In genomic region chr19:59379995-59380394, GRCm38 (mm10) we compare ENCODE assay signal across 17 mouse cellular contexts. TPM values are rescaled to one million over a fixed set of nuclear protein-coding genes. Genes with fewer than 3 reads are reported as not detected.
DNase-seq lines count a peak whose midpoint lies in the region; ATAC-seq and TF ChIP-seq lines count a peak whose summit lies in the region.
"Had no signal": no experiment of that assay in that cellular context is flagged by ENCODE, and none has a peak within 500 bp of the region (broad histone marks: within the 10 kb centered on the region; RNA-seq: fewer than 3 reads in every experiment).

No protein-coding gene starts in this region.

- H3K79me2 ChIP-seq in heart, adult 2 months (replicated peaks; ENCODE audit: control insufficient read depth, insufficient read depth, low read length), result no peaks in the 10 kb centered on the region
- no peaks in the 10 kb centered on the region for H3K79me2 ChIP-seq in CH12.LX (replicated peaks; ENCODE audit: control insufficient read depth, extremely low read depth, insufficient read depth, poor library complexity, severe bottlenecking)

- WGBS in heart, adult 2 months, result 13% methylated on average over 1 of the region's 1 CpGs
- 22% methylated on average over 1 of the region's 1 CpGs for WGBS in heart, embryonic 11.5 days (ENCODE audit: insufficient replicate concordance)
- WGBS in liver, embryonic 14.5 days (ENCODE audit: insufficient replicate concordance), result 7% methylated on average over 1 of the region's 1 CpGs
- 9% methylated on average over 1 of the region's 1 CpGs for WGBS in liver, embryonic 12.5 days (ENCODE audit: insufficient replicate concordance)

- peak; percentile 39 for TF ChIP-seq RAD21 in CH12.LX (IDR thresholded peaks at IDR 0.05; ENCODE audit: low read depth, low read length)

- H3K9me3 ChIP-seq in heart, embryonic 11.5 days (replicated peaks; ENCODE audit: control insufficient read depth, low read length), result no peaks in the 10 kb centered on the region
- no peaks in the 10 kb centered on the region for H3K9me3 ChIP-seq in liver, embryonic 14.5 days (ENCODE audit: control insufficient read depth, low read length)
- H3K9me3 ChIP-seq in liver, embryonic 12.5 days (replicated peaks), result no peaks in the 10 kb centered on the region
- peaks cover 5% of the 10 kb centered on the region for H3K9me3 ChIP-seq in CH12.LX (replicated peaks; ENCODE audit: low read length)
- H3K9me3 ChIP-seq: hindbrain, embryonic 15.5 days; lung, embryonic 15.5 days had no signal

- no peak overlapping the region for H3K4me3 ChIP-seq in heart, adult 2 months
- no peak overlapping the region for H3K4me3 ChIP-seq in heart, embryonic 11.5 days (ENCODE audit: low read depth, low read length)
- H3K4me3 ChIP-seq in liver, embryonic 14.5 days (ENCODE audit: insufficient read depth in 1 of 2, low read depth in 2 of 2, low read length in 2 of 2), result no peak overlapping the region
- no peak overlapping the region for H3K4me3 ChIP-seq in liver, embryonic 12.5 days
- no peak overlapping the region for H3K4me3 ChIP-seq in CH12.LX (replicated peaks in 1 of 3; ENCODE audit: low read depth in 2 of 3, low read length in 2 of 3, poor library complexity in 1 of 3)
- H3K4me3 ChIP-seq: erythroblast, embryonic 14.5 days; hindbrain, embryonic 15.5 days; lung, embryonic 15.5 days; megakaryocyte, embryonic 14.5 days had no signal

- intact Hi-C loops in heart, adult 2 months (cut with DNase I), result no loop called here

- H3K27ac ChIP-seq in heart, adult 2 months, result no peak overlapping the region
- H3K27ac ChIP-seq in heart, embryonic 11.5 days (ENCODE audit: low read depth, low read length), result no peak overlapping the region
- H3K27ac ChIP-seq in liver, embryonic 14.5 days, result no peak overlapping the region
- no peak overlapping the region for H3K27ac ChIP-seq in liver, embryonic 12.5 days
- H3K27ac ChIP-seq in CH12.LX (ENCODE audit: insufficient read depth, low read depth), result no peak overlapping the region
- H3K27ac ChIP-seq: hindbrain, embryonic 15.5 days; lung, embryonic 15.5 days had no signal

- no peaks in the 10 kb centered on the region for H3K36me3 ChIP-seq in heart, adult 2 months (ENCODE audit: control insufficient read depth, insufficient read depth, low read length)
- H3K36me3 ChIP-seq in heart, embryonic 11.5 days (ENCODE audit: control insufficient read depth, insufficient read depth, low read length), result no peaks in the 10 kb centered on the region
- H3K36me3 ChIP-seq in liver, embryonic 14.5 days (replicated peaks; ENCODE audit: control insufficient read depth, insufficient read depth, low read depth), result no peaks in the 10 kb centered on the region
- no peaks in the 10 kb centered on the region for H3K36me3 ChIP-seq in liver, embryonic 12.5 days
- H3K36me3 ChIP-seq in CH12.LX (replicated peaks in 1 of 2; ENCODE audit: control insufficient read depth in 1 of 2, insufficient read depth in 1 of 2, low read length in 1 of 2), result no peaks in the 10 kb centered on the region
- H3K36me3 ChIP-seq: hindbrain, embryonic 15.5 days; lung, embryonic 15.5 days had no signal

- TF ChIP-seq EP300 in heart, adult 2 months (IDR thresholded peaks at IDR 0.05; ENCODE audit: insufficient read depth, low read depth, low read length), result no peak
- TF ChIP-seq EP300 in liver, embryonic 14.5 days (IDR thresholded peaks at IDR 0.05; ENCODE audit: low read depth), result no peak
- no peak for TF ChIP-seq EP300 in CH12.LX (IDR thresholded peaks at IDR 0.05; ENCODE audit: low read length)

- in situ Hi-C loops in CH12.LX (cut with MboI; ENCODE audit: low pct_ligation_motif_present, low pct_unique_long_range_greater_than_20kb, low sequenced_read_pairs), result no loop called here

- H3K4me2 ChIP-seq in heart, embryonic 11.5 days, result no peak overlapping the region
- no peak overlapping the region for H3K4me2 ChIP-seq in liver, embryonic 14.5 days (ENCODE audit: low read depth)
- no peak overlapping the region for H3K4me2 ChIP-seq in liver, embryonic 12.5 days
- no peak overlapping the region for H3K4me2 ChIP-seq in CH12.LX (ENCODE audit: insufficient read depth, low read depth, poor library complexity, severe bottlenecking)
- H3K4me2 ChIP-seq: hindbrain, embryonic 15.5 days; lung, embryonic 15.5 days had no signal

- no peak for ATAC-seq in heart, embryonic 11.5 days (replicated peaks; ENCODE audit: insufficient number of reproducible peaks, low FRiP score, low TSS enrichment)
- no peak for ATAC-seq in liver, embryonic 14.5 days (ENCODE audit: insufficient read depth)
- ATAC-seq in liver, embryonic 12.5 days, result no peak

- H3K4me1 ChIP-seq in heart, adult 2 months (ENCODE audit: control insufficient read depth, insufficient read depth, low read length), result no peaks in the 10 kb centered on the region
- no peaks in the 10 kb centered on the region for H3K4me1 ChIP-seq in heart, embryonic 11.5 days (ENCODE audit: control insufficient read depth, insufficient read depth, low read length)
- peaks cover 7 to 8% of the 10 kb centered on the region in 2 experiments for H3K4me1 ChIP-seq in liver, embryonic 14.5 days (replicated peaks; ENCODE audit: control insufficient read depth in 2 of 2, insufficient read depth in 2 of 2, low read length in 1 of 2)
- H3K4me1 ChIP-seq in liver, embryonic 12.5 days, result peaks cover 21% of the 10 kb centered on the region
- H3K4me1 ChIP-seq in CH12.LX (ENCODE audit: control insufficient read depth in 1 of 2, insufficient read depth in 2 of 2), result peaks cover 0 to 1% of the 10 kb centered on the region in 2 experiments; a peak in 2 of 4 replicates
- H3K4me1 ChIP-seq: hindbrain, embryonic 15.5 days; lung, embryonic 15.5 days; megakaryocyte, embryonic 14.5 days had no signal

- dilution Hi-C loops in CH12.LX (cut with MboI; ENCODE audit: extremely low pct_ligation_motif_present, extremely low pct_unique_long_range_greater_than_20kb, low sequenced_read_pairs), result no loop called here

- no peaks in the 10 kb centered on the region for H3K27me3 ChIP-seq in heart, adult 2 months (ENCODE audit: control insufficient read depth, insufficient read depth, low read length)
- peaks cover 3% of the 10 kb centered on the region; the same call in 1 of the 2 replicates for H3K27me3 ChIP-seq in heart, embryonic 11.5 days (ENCODE audit: control insufficient read depth, insufficient read depth, low read length)
- no peaks in the 10 kb centered on the region for H3K27me3 ChIP-seq in liver, embryonic 14.5 days (ENCODE audit: control insufficient read depth, insufficient read depth, low read length)
- H3K27me3 ChIP-seq in liver, embryonic 12.5 days (replicated peaks), result peaks cover 37% of the 10 kb centered on the region
- H3K27me3 ChIP-seq in CH12.LX (replicated peaks), result no peaks in the 10 kb centered on the region
- H3K27me3 ChIP-seq: hindbrain, embryonic 15.5 days; lung, embryonic 15.5 days had no signal

- no peak for DNase-seq in heart, adult 2 months
- no peak for DNase-seq in liver, embryonic 14.5 days (ENCODE audit: low read depth in 3 of 3, low spot score in 3 of 3)
- DNase-seq in CH12.LX (ENCODE audit: extremely low read depth), result no peak
- peak; percentile 55 for DNase-seq in NIH3T3 (ENCODE audit: low read depth)
- no peak for DNase-seq in adrenal gland, postnatal 36 days
- DNase-seq in right cerebral cortex, postnatal 4 days, result no peak
- DNase-seq: cerebellum, adult 18-20 months; kidney, adult 9 months; right cerebral cortex, adult 18-20 months; spleen, adult 18-20 months; thymus, postnatal 36 days had no signal

- no peak overlapping the region for H3K9ac ChIP-seq in heart, adult 2 months (ENCODE audit: low read depth, low read length)
- no peak overlapping the region for H3K9ac ChIP-seq in heart, embryonic 11.5 days (ENCODE audit: low read depth, low read length)
- no peak overlapping the region for H3K9ac ChIP-seq in liver, embryonic 14.5 days (replicated peaks)
- no peak overlapping the region for H3K9ac ChIP-seq in liver, embryonic 12.5 days
- no peak overlapping the region for H3K9ac ChIP-seq in CH12.LX (ENCODE audit: insufficient read depth, low read depth)
- H3K9ac ChIP-seq: hindbrain, embryonic 15.5 days; lung, embryonic 15.5 days had no signal

- TF ChIP-seq POLR2A in heart, adult 2 months (IDR thresholded peaks at IDR 0.05; ENCODE audit: insufficient read depth, low read depth, low read length), result no peak
- TF ChIP-seq POLR2A in CH12.LX (IDR thresholded peaks at IDR 0.05; ENCODE audit: low read depth, low read length), result no peak

- TF ChIP-seq CTCF in heart, adult 2 months (IDR thresholded peaks at IDR 0.05), result 0 out of 2 replicates have a peak, but pooled peaks have one; percentile 16
- peak; percentile 30; the same call in 1 of the 2 replicates for TF ChIP-seq CTCF in liver, embryonic 14.5 days (IDR thresholded peaks at IDR 0.05; ENCODE audit: low read depth)
- TF ChIP-seq CTCF in CH12.LX (conservative IDR thresholded peaks at IDR 0.05 in 1 of 2, IDR thresholded peaks at IDR 0.05 in 1 of 2; ENCODE audit: low read depth in 2 of 2, low read length in 2 of 2), result peak in 1 of 2 experiments; percentile 44; a peak in 2 of 4 replicates

TF ChIP-seq in CH12.LX, 34 proteins besides CTCF, POLR2A, EP300 and RAD21:
- no peak for TF ChIP-seq JUND (conservative IDR thresholded peaks at IDR 0.05; ENCODE audit: low read depth, low read length)
- TF ChIP-seq MAFK (IDR thresholded peaks at IDR 0.05; ENCODE audit: insufficient replicate concordance, low read length), result no peak

RNA-seq across cellular contexts. Expression of gene Pdzd8, which starts 34.4 kb away (rescaled TPM):
- 10 to 100 TPM; 23.1 to 26.3 TPM for total RNA-seq in heart, adult 2 months (2021)
- 3.6 and 6.7 TPM in 2 replicates for polyA plus RNA-seq in heart, adult 2 months (2012; rRNA removed)
- polyA plus RNA-seq in heart, embryonic 11.5 days (2014; fragmentation: Nextera tagmentation; extraction: Ambion mirVana), result 10.5 and 12.1 TPM in 2 replicates
- 2.8 and 4.0 TPM in 2 replicates for polyA plus RNA-seq in liver, embryonic 14.5 days (2012; rRNA removed)
- 4.7 and 5.5 TPM in 2 replicates for polyA plus RNA-seq in liver, embryonic 14.5 days (2014; fragmentation: Nextera tagmentation; extraction: Ambion mirVana)
- polyA plus RNA-seq in liver, embryonic 12.5 days (2016; fragmentation: Nextera tagmentation; extraction: Ambion mirVana), result 9.1 and 9.7 TPM in 2 replicates
- total RNA-seq in CH12.LX (2012; rRNA removed) (14.5 and 15.7 TPM in 2 replicates), CH12.LX (2014; rRNA removed) (20.2 and 21.4 TPM in 2 replicates)
- polyA plus RNA-seq in CH12.LX (2012; ENCODE audit: insufficient read length, low read depth), result 19.9 and 22.8 TPM in 2 replicates
- total RNA-seq in adrenal gland, postnatal 36 days (2021), result 10 to 100 TPM; 35.6 to 38.8 TPM

RNA-seq across cellular contexts. Expression of gene Rps12-ps3, which starts 57.9 kb away (rescaled TPM):
- 100 to 1,000 TPM; 251 to 301 TPM for total RNA-seq in heart, adult 2 months (2021)
- 728 and 927 TPM in 2 replicates for polyA plus RNA-seq in heart, adult 2 months (2012; rRNA removed)
- polyA plus RNA-seq in heart, embryonic 11.5 days (2014; fragmentation: Nextera tagmentation; extraction: Ambion mirVana), result 24.2 and 35.1 TPM in 2 replicates
- polyA plus RNA-seq in liver, embryonic 14.5 days (2012; rRNA removed), result 113 and 165 TPM in 2 replicates
- 31.8 and 35.3 TPM in 2 replicates for polyA plus RNA-seq in liver, embryonic 14.5 days (2014; fragmentation: Nextera tagmentation; extraction: Ambion mirVana)
- polyA plus RNA-seq in liver, embryonic 12.5 days (2016; fragmentation: Nextera tagmentation; extraction: Ambion mirVana), result 8.7 and 15.2 TPM in 2 replicates
- total RNA-seq in CH12.LX (2012; rRNA removed) (329 and 567 TPM in 2 replicates), CH12.LX (2014; rRNA removed) (1,801 and 1,885 TPM in 2 replicates)
- 2,237 and 3,509 TPM in 2 replicates for polyA plus RNA-seq in CH12.LX (2012; ENCODE audit: insufficient read length, low read depth)
- total RNA-seq in adrenal gland, postnatal 36 days (2021), result 100 to 1,000 TPM; 636 to 846 TPM
- polyA plus RNA-seq: hindbrain, embryonic 15.5 days had no signal
